Mouse (Mus musculus): ENCODE measurements at regions not wholly inside any gene's neighbourhood (a gene's known extent, or its start where the extent isn't known, plus 50 kb on each side); places are given as distances from the start of the nearest gene placed in this dataset.
"Not testable (repeated sequence)": the region's sequence is repeated elsewhere in the genome, so short reads cannot be mapped to it uniquely, and the experiment has no call there.

GRCm38 (mm10) chr5:129354877-129355276 lies 146.1 kb upstream of the Sfswap start:
- no peak for DNase-seq

GRCm38 (mm10) chr5:129361527-129361926 lies 139.5 kb upstream of the Sfswap start:
- no peak for DNase-seq

GRCm38 (mm10) chr5:129363189-129363588 lies 137.8 kb upstream of the Sfswap start:
- no peak for DNase-seq

- no peak for DNase-seq
These were observed 136.0 kb upstream of the Sfswap start for GRCm38 (mm10) chr5:129365026-129365425.

GRCm38 (mm10) chr5:129367266-129367665 lies 133.8 kb upstream of the Sfswap start:
- DNase-seq: no peak

- DNase-seq: no peak
These were observed 120.2 kb upstream of the Sfswap start for GRCm38 (mm10) chr5:129380861-129381260.

GRCm38 (mm10) chr5:129384976-129385375 lies 116.0 kb upstream of the Sfswap start:
- DNase-seq: no peak

- not testable (repeated sequence) for DNase-seq
These were observed 114.9 kb upstream of the Sfswap start for GRCm38 (mm10) chr5:129385965-129386643.

GRCm38 (mm10) chr5:129386671-129387070 lies 114.3 kb upstream of the Sfswap start:
- not testable (repeated sequence) for DNase-seq

GRCm38 (mm10) chr5:129387301-129387700 lies 113.7 kb upstream of the Sfswap start:
- DNase-seq: no peak

- DNase-seq: no peak
These were observed 110.1 kb upstream of the Sfswap start for GRCm38 (mm10) chr5:129390921-129391371.

GRCm38 (mm10) chr5:129393150-129393549 lies 107.9 kb upstream of the Sfswap start:
- no peak for DNase-seq

GRCm38 (mm10) chr5:129393606-129394255 lies 107.3 kb upstream of the Sfswap start:
- DNase-seq: no peak

- DNase-seq: no peak
These were observed 106.6 kb upstream of the Sfswap start for GRCm38 (mm10) chr5:129394416-129394815.

- DNase-seq: no peak
These were observed 103.7 kb upstream of the Sfswap start for GRCm38 (mm10) chr5:129397311-129397710.

GRCm38 (mm10) chr5:129406259-129406658 lies 94.8 kb upstream of the Sfswap start:
- DNase-seq: no peak

GRCm38 (mm10) chr5:129409440-129410004 lies 91.5 kb upstream of the Sfswap start:
- DNase-seq: peak; percentile 66

- DNase-seq: no peak
These were observed 88.9 kb upstream of the Sfswap start for GRCm38 (mm10) chr5:129412161-129412560.

GRCm38 (mm10) chr5:129414960-129415706 lies 85.9 kb upstream of the Sfswap start:
- peak; percentile 13 for DNase-seq

- no peak for DNase-seq
These were observed 84.6 kb upstream of the Sfswap start for GRCm38 (mm10) chr5:129416425-129416824.

- no peak for DNase-seq
These were observed 83.5 kb upstream of the Sfswap start for GRCm38 (mm10) chr5:129417516-129417915.

- DNase-seq: no peak
These were observed 80.0 kb upstream of the Sfswap start for GRCm38 (mm10) chr5:129420981-129421380.

- no peak for DNase-seq
These were observed 71.1 kb upstream of the Sfswap start for GRCm38 (mm10) chr5:129429897-129430296.

Measured in kidney, adult 11 months (tissue).